Mouse (Mus musculus): ENCODE measurements around the gene Hspg2. TPM values are rescaled to one million over a fixed set of nuclear protein-coding genes. Genes with fewer than 3 reads are reported as not detected.
"Not testable (repeated sequence)": the region's sequence is repeated elsewhere in the genome, so short reads cannot be mapped to it uniquely, and the experiment has no call there.

The Hspg2 gene
- 10 to 100 TPM; 84.4 to 94.7 TPM for total RNA-seq (2021)
- long read RNA-seq, experiment 1, partial matches to known transcripts: 15 of 18 reads
- long read RNA-seq, experiment 1, other reads (novel, unspliced or antisense): 3 of 18 reads
- long read RNA-seq, experiment 2, partial matches to known transcripts: 3 of 14 reads
- long read RNA-seq, experiment 2, other reads (novel, unspliced or antisense): 11 of 14 reads

- peak; percentile 96 to 98 for DNase-seq
- intact Hi-C loops (cut with DNase I): no loop called here
Observed at GRCm38 (mm10) chr4:137468260-137469080, at the start of gene Hspg2. Hspg2 (plus strand) TSS chr4:137468769.

- intact Hi-C loops (cut with DNase I): no loop called here
- DNase-seq: no peak
Observed at GRCm38 (mm10) chr4:137430502-137430901, 38.1 kb upstream of the Hspg2 start, which contains the start of gene Cela3b. Cela3b (minus strand) TSS chr4:137430540.

GRCm38 (mm10) chr4:137432700-137433550 lies 35.6 kb upstream of the Hspg2 start:
- DNase-seq; intact Hi-C loops (cut with DNase I): not testable (repeated sequence)

DNA sequence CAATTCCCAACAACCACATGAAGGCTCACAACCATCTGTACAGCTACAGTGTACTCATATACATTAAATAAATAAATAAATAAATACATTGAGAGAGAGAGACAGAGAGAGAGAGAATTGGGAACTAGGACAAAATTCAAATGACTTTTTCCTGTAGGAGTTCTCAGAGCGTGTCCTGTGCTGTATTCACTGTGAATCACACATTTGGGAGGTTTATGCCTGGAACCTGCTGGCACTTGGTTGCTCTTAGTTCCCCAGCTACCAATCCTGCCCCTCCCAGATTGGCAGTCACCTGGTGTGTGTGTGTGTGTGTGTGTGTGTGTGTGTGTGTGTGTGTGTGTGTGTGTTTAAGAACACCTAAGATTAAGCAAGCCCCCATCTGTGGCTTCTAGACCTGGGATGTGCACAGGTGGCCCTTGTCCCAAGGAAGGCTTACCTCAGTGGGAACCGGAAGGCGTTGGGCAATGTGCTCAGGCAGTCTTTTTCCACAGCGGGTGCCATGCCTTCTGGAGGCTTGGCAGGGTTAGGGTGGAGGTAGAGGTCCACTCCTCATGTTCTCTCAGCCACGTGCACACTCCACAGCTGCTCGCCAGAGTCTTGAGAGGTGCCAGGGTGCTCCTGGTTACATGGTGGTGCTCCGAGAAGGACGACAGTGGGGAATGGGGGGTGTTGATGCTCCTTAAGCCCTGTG lies 31.4 kb upstream of the Hspg2 start:
- no peak for DNase-seq
- intact Hi-C loops (cut with DNase I): loop anchor here (2.0 to 5.0 kb wide), 2 partner anchors 20 to 150 kb away; no protein-coding TSS in a partner anchor

GRCm38 (mm10) chr4:137438842-137439241 lies 29.7 kb upstream of the Hspg2 start:
- intact Hi-C loops (cut with DNase I): loop anchor here (5.0 kb wide), 1 partner anchor 148 kb away; no protein-coding TSS in a partner anchor
- no peak for DNase-seq

DNA sequence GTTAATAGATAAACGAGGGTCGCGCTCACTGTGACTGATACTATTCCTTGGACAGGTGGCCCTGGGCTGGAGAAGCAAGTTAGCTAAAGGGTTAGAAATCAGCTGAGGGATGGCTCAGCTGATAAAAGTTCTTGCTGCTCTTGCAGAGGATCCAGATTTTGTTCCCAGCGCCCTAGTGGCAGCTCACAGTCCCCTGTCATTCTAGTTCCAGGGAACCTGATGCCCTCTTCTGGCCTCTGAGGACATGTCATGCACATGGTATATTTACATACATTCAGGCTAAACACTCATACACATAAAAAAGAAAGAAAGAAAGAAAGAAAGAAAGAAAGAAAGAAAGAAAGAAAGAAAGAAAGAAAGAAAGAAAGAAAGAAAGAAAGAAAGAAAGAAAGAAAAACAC lies 27.2 kb upstream of the Hspg2 start:
- DNase-seq: no peak
- intact Hi-C loops (cut with DNase I): loop anchor here (5.0 kb wide), 1 partner anchor 76 kb away; no protein-coding TSS in a partner anchor

DNA sequence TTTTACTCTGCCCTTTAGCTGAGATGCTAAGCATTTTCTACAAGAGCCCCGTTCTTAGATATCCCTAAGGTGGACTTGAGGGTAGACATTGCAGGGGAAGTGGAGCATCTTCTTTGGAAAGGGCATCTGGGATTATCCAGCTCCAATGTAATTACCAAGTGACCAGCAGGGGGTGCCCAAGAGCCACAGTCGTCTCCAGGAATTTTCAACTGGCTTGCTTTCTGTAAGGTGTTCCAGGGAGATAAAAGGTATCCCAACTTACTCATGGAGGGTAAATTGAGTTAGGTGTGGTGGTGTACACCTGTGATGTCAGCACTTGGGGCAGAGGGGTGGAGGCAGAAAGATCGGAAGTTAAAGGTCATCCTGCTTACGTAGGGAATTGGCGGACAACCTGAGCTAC lies 24.9 kb upstream of the Hspg2 start:
- peak; percentile 69 to 74 for DNase-seq
- intact Hi-C loops (cut with DNase I): loop anchor here (2.0 to 5.0 kb wide), 2 partner anchors 74 to 99 kb away; no protein-coding TSS in a partner anchor

GRCm38 (mm10) chr4:137445881-137446280 lies 22.7 kb upstream of the Hspg2 start:
- intact Hi-C loops (cut with DNase I): loop anchor here (2.0 kb wide), 1 partner anchor 97 kb away; no protein-coding TSS in a partner anchor
- no peak for DNase-seq

DNA sequence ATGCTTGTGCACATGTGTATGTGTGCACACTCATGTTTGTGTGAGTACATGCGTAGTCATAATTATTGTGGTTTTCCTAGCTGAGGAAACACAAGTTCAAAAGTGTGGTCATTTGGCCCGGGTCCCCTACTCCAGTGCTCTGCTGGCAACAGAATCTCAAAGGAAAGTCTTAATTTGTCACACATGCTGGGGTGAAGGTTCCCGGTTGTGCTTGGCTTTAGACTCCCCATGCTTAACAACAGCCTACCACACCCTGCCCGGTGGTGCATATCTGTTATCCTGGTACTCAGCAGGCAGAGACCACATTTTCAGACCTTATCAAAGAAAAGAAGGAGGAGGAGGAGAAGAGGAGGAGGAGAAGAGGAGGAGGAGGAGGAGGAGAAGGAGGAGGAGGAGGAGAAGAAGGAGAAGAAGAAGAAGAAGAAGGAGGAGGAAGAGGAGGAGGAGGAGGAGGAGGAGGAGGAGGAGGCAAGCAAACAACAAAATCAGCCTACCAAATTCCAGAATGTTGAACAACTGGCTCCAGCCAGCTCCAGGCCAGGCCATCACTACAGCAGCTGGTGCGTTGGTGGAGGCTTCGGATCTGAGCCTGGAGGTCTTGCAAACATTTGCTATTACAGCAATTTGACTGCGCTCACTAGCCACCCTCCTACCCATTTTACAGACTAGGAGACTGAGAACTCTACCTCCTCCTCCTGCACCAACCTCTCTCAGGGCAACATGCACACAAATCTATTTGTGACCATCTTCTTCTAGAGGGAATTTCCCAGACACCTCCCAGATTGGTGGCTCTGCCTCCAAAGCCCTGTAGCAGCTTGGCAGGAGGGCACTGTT lies 21.0 kb upstream of the Hspg2 start:
- intact Hi-C loops (cut with DNase I): no loop called here
- DNase-seq: no peak

DNA sequence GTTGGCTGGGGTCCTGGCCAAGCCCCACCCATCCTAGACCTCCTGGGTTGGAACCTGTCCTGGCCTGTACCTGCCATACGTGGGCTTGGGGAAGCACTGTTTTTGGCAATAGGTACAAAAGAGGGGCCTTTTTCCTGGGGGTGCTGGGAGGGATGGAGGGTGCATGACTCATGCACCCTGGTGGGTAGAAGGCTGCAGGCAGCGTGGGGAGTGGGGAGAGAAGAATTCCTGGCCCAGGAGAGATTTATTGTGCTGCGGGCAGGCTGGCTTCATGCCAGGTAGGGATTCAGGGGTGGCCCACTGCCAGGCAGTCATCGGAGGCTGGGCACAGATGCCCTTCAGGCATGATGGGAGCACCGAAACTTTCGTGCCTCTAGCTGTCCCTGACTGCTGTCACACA lies 20.4 kb upstream of the Hspg2 start:
- intact Hi-C loops (cut with DNase I): no loop called here
- no peak for DNase-seq

- DNase-seq: no peak
- intact Hi-C loops (cut with DNase I): no loop called here
Observed at GRCm38 (mm10) chr4:137448641-137449040, 19.9 kb upstream of the Hspg2 start.

DNA sequence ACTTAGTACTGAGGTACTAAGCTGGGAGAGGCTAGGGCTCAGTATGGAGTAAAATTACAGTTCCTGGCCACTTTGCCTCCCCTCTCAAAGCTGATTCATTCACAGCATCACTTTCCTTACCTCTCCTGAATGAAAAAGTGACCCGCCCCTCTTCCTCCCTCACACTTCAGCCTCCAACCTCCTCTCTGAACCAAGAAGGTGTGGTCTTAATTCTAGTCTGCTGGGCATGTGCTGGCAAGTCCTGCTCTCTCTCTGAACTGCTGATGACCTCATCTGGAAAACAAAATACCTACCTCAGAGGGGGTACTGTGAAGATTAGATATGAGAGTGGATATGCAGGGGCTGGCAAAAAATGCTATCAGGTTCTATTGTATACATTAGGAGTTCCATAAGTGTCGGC lies 19.4 kb upstream of the Hspg2 start:
- intact Hi-C loops (cut with DNase I): no loop called here
- DNase-seq: no peak

DNA sequence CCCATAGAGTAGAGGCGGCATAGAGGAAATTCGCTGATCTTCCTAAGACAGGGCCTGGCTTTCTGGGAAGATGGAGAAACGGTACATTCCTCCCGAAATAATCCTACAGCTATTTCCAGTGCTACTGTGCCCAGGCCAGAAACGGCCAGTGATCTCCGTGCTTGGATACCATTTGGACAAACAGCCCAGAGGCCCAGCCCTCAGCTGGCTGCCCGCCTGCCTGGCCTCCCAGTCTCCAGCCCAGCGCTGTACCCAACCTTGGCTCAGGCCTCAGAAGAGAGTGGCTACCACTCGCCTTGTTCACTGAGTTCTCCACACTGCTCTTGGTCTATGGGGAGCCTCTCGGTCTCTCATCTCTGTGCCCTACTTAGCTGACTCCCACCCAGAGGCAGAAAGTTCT lies 18.9 kb upstream of the Hspg2 start:
- intact Hi-C loops (cut with DNase I): no loop called here

GRCm38 (mm10) chr4:137452190-137452589 lies 16.4 kb upstream of the Hspg2 start:
- no peak for DNase-seq
- intact Hi-C loops (cut with DNase I): no loop called here

More for the DNA sequence above, 18.9 kb upstream of the Hspg2 start:
- peak; percentile 41 to 50 for DNase-seq

DNA sequence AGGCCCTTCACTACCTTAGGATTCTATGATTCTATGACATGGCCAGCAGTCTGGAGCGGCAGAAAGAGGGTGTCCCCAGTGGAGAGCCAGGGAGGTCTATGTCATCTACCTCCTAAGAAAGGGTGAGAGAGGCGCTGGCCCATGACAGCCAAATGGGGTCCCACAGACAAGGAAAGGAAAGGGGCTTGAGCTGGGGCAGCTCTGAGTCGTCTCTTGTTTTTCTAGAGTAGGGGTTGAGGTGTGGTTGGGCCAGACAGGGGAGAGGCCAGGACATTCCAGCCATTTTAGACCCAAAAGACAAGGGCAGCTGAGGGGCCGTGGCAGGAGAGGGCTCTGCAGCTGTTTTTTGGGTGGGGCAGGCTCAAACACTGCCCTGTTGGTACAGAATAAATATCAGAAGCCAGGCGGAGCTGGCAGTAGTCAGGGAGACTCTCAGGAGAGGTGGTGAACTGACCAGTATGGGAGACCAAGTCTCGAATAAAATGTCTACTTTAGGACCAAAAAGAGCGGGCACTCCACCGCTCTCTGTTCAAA lies 15.3 kb upstream of the Hspg2 start, which contains the start of gene 1700013G24Rik:
1700013G24Rik (plus strand) TSS at position 51 of the 534 bp plus-strand sequence.
- DNase-seq: no peak

GRCm38 (mm10) chr4:137454582-137454981 lies 14.0 kb upstream of the Hspg2 start:
- no peak for DNase-seq
- intact Hi-C loops (cut with DNase I): no loop called here

More for the DNA sequence above, 15.3 kb upstream of the Hspg2 start, which contains the start of gene 1700013G24Rik:
- intact Hi-C loops (cut with DNase I): no loop called here

DNA sequence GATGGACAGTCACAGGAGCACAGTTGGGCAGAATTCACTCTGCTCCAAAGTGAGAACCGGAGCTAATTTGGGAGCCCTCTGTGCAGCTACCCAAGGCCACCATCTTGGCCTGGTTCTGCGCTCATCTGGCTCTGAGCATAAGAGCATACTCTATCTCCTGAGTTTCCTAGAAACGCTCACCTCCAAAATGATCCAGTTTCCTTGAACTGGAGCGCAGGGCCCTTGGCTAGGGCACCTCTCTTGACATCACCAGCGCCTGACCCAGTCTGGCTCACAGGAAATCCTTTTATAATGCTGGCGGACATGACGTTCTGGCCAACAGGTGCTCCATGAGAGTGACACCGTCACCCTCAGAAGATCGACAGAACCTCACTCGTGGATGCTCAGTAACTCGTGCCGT lies 12.0 kb upstream of the Hspg2 start:
- intact Hi-C loops (cut with DNase I): loop anchor here (5.0 kb wide), 1 partner anchor 36 kb away; no protein-coding TSS in a partner anchor
- DNase-seq: no peak

GRCm38 (mm10) chr4:137457292-137457691 lies 11.3 kb upstream of the Hspg2 start:
- intact Hi-C loops (cut with DNase I): loop anchor here (5.0 kb wide), 1 partner anchor 35 kb away; no protein-coding TSS in a partner anchor

More at GRCm38 (mm10) chr4:137457292-137457691, 11.3 kb upstream of the Hspg2 start:
- DNase-seq: no peak

All from gastrocnemius, postnatal 36 days (tissue).